Mouse (Mus musculus): Measurements from ENCODE around the gene Olfr1325. TPM values are rescaled to one million over a fixed set of nuclear protein-coding genes. Genes with fewer than 3 reads are reported as not detected.
"Not testable (repeated sequence)": the region's sequence is repeated elsewhere in the genome, so short reads cannot be mapped to it uniquely, and the experiment has no call there.

Gene Olfr1325
- not detected in 2 replicates for polyA plus RNA-seq (2016; fragmentation: Nextera tagmentation; extraction: Ambion mirVana)

DNA sequence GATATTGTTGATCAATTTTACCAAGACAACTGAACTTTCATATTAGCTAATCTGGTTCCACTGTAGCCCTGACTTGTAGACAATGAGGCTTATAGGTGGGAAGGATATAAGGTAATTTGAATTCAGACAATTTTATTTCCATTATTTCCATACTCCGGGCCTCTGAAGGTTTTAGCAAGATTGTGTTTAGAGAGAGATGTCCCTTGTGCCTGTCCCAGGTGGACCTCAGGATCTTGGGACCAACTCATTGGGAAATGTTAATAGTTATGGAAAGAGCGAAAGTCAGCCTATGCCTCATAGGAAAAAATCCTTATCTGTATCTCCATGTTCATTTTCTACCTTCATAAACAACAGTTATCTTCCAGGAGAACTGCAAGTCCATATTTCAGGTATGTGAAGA is at the start of gene Olfr1325:
Gene Olfr1325, plus strand, starts transcription at position 301 of the 400 bp plus-strand sequence.
- no peak for DNase-seq (ENCODE audit: low spot score)
- no peak within 1 kb of the TSS for H3K4me3 ChIP-seq
- no peaks in the 10 kb centered on the region for H3K36me3 ChIP-seq
- no peak within 1 kb of the TSS for H3K27ac ChIP-seq
- 93% methylated on average over 2 of the region's 2 CpGs for WGBS
- H3K9me3 ChIP-seq (replicated peaks) = no peaks in the 10 kb centered on the region
- H3K4me1 ChIP-seq = no peaks in the 10 kb centered on the region
- H3K27me3 ChIP-seq (ENCODE audit: low read depth, poor library complexity, severe bottlenecking) = no peaks in the 10 kb centered on the region

DNA sequence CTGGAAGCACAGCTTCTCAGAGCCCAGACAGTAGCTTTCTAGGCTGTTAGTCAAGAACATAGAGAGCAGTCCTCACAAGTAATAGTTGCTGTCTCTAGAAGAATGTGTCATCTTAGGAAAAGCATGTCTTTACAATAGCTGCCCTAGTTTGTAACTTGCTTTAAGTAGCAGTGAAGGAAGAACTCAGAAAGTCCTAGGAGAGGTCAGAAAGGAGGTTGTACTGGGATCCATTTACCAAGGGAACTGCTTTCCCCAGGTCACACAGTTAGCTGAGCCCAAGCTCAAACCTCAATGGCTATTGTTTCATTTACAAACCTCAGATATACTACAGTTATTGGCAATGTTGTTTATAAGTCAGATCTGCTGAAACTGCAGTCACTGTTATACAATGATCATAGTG is 17.7 kb upstream of the Olfr1325 start, which contains the start of gene Olfr1326-ps1:
Gene Olfr1326-ps1, minus strand, starts transcription at position 101 of the 400 bp plus-strand sequence.
- DNase-seq (ENCODE audit: low spot score) = no peak
- H3K9me3 ChIP-seq (replicated peaks) = no peaks in the 10 kb centered on the region
- no peak within 1 kb of the TSS for H3K27ac ChIP-seq
- H3K4me3 ChIP-seq = no peak within 1 kb of the TSS
- no peaks in the 10 kb centered on the region for H3K4me1 ChIP-seq
- H3K27me3 ChIP-seq (ENCODE audit: low read depth, poor library complexity, severe bottlenecking) = no peaks in the 10 kb centered on the region
- H3K36me3 ChIP-seq = no peaks in the 10 kb centered on the region

DNA sequence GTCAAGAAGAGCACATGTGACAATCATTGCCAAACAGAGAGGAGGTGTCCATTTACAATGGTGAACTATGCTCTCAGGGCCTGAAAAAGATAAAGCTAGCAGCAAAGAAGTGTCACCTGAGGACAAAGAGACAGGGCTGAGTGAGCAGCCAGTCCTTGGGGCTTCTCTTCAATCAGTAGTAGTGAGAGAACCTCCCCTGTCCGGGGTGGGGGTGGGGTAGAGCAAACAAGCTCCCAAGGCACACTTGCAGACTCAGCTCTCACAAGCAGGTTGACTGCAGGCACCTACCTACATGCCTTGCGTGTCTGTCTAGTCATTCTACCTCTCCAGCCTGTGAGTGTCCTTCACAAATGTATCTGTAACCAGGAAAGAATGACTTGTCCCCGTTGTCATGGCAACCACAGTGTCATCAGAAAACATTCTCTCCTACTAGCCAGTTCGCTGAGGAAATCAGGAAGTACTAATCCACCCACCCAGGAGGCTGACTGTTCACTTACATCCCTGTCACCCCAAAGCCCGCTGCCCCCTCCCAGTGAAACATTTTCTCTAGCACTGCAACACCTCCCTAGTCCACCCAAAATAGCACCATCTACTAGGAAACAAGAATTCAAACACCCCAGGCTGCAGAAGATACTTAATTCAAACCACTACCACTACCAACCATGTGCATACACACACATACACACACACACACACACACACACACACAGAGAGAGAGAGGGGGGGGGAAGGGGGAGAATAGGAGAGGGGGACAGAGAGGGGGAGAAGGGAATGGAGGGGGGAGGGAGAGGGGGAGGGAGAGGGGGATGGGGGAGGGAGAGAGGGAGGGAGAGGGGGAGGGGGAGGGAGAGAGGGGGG is 53.2 kb downstream of the Olfr1325 start, which contains the start of gene Gm5640:
Gene Gm5640, minus strand, starts transcription at position 170 of the 858 bp plus-strand sequence.
- WGBS = 67% methylated on average over 4 of the region's 5 CpGs
- not testable (repeated sequence) for DNase-seq (ENCODE audit: low spot score)

DNA sequence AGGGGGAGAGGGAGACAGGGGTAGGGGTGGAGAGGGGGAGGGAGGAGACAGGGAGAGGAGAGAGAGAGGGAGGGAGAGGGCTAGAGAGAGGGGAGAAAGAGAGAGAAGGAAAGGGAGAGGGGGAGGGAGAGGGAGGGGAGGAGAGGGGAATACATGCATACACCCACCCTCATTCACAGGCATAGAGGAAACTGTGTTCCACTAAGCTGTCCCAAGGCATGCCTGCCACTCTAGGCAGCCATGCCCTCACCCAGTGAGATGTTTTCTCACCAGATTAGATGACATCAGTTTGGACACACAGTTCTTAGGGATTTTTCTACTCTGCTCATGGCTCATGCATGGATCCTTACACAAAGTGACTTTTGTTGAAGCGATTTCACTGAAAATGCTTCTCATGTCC is 53.9 kb downstream of the Olfr1325 start:
- not testable (repeated sequence) for DNase-seq (ENCODE audit: low spot score)

More for the DNA sequence above, 53.2 kb downstream of the Olfr1325 start, which contains the start of gene Gm5640:
- H3K27ac ChIP-seq; H3K9me3 ChIP-seq (replicated peaks); H3K4me3 ChIP-seq; H3K36me3 ChIP-seq; H3K27me3 ChIP-seq (ENCODE audit: low read depth, poor library complexity, severe bottlenecking); H3K4me1 ChIP-seq: not testable (repeated sequence)

More for the DNA sequence above, 53.9 kb downstream of the Olfr1325 start:
- not testable (repeated sequence) for H3K27me3 ChIP-seq (ENCODE audit: low read depth, poor library complexity, severe bottlenecking); H3K9me3 ChIP-seq (replicated peaks); H3K4me3 ChIP-seq; H3K36me3 ChIP-seq; H3K4me1 ChIP-seq; H3K27ac ChIP-seq
- no CpG with 5 or more reads among the region's 1 CpGs for WGBS

Other genes starting within 250 kb of the Olfr1325 start
- 113 and 125 TPM in 2 replicates for gene Lage3, start 239.1 kb upstream of the Olfr1325 start, polyA plus RNA-seq (2016; fragmentation: Nextera tagmentation; extraction: Ambion mirVana)
- gene Ubl4a, start 219.5 kb upstream of the Olfr1325 start, polyA plus RNA-seq (2016; fragmentation: Nextera tagmentation; extraction: Ambion mirVana) = 57.7 and 59.8 TPM in 2 replicates
- gene Slc10a3, start 219.3 kb upstream of the Olfr1325 start, polyA plus RNA-seq (2016; fragmentation: Nextera tagmentation; extraction: Ambion mirVana) = 12.2 and 13.2 TPM in 2 replicates
- gene Fam3a, start 199.4 kb upstream of the Olfr1325 start, polyA plus RNA-seq (2016; fragmentation: Nextera tagmentation; extraction: Ambion mirVana) = 24.0 and 28.4 TPM in 2 replicates
- gene Ikbkg, start 199.4 kb upstream of the Olfr1325 start, polyA plus RNA-seq (2016; fragmentation: Nextera tagmentation; extraction: Ambion mirVana) = 16.7 and 17.8 TPM in 2 replicates
- 53.8 and 54.9 TPM in 2 replicates for gene G6pdx, start 163.5 kb upstream of the Olfr1325 start, polyA plus RNA-seq (2016; fragmentation: Nextera tagmentation; extraction: Ambion mirVana)
- not detected in 2 replicates for gene Gm6880, start 111.3 kb upstream of the Olfr1325 start, polyA plus RNA-seq (2016; fragmentation: Nextera tagmentation; extraction: Ambion mirVana)
- gene Olfr1326-ps1, start 17.8 kb upstream of the Olfr1325 start, polyA plus RNA-seq (2016; fragmentation: Nextera tagmentation; extraction: Ambion mirVana) = not detected in 2 replicates
- not detected in 2 replicates for gene Gm5640, start 53.0 kb downstream of the Olfr1325 start, polyA plus RNA-seq (2016; fragmentation: Nextera tagmentation; extraction: Ambion mirVana)
- gene Gm6890, start 148.2 kb downstream of the Olfr1325 start, polyA plus RNA-seq (2016; fragmentation: Nextera tagmentation; extraction: Ambion mirVana) = not detected in 2 replicates
- gene Gm5936, start 244.5 kb downstream of the Olfr1325 start, polyA plus RNA-seq (2016; fragmentation: Nextera tagmentation; extraction: Ambion mirVana) = not detected in 2 replicates

Data from limb, embryonic 10.5 days (tissue).